Mouse (Mus musculus): Measurements from ENCODE around the gene Gm21095. TPM values are rescaled to one million over a fixed set of nuclear protein-coding genes. Genes with fewer than 3 reads are reported as not detected.
"Not testable (repeated sequence)": the region's sequence is repeated elsewhere in the genome, so short reads cannot be mapped to it uniquely, and the experiment has no call there.

The Gm21095 gene
- total RNA-seq (2021): not detected
- long read RNA-seq, experiment 1: 0 reads
- long read RNA-seq, experiment 2: 0 reads

DNA sequence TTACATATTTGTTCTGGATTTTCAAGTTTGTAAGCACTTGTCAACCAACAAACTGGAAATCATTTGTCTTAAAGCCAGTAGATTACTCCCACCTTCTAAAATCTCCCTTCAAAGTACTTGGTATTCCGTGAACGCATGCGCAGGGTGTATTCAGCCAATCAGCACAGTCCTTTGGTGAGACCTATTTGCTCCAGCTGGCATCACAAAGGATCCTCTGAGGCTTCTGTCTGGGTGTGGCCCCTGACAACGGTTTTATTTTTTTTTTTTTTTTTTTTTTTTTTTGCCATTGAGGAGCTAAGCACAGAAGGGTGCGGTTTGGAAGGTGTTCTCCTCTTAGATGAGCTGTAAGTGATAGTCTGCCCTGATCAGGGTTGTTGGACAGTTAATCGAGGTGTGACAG is at the start of gene Gm21095:
Gene Gm21095 (plus strand): TSS at position 301 of the 400 bp plus-strand sequence.
- DNase-seq (ENCODE audit: extremely low spot score in 1 of 2, low spot score in 2 of 2); H3K4me3 ChIP-seq; H3K27ac ChIP-seq; intact Hi-C loops (cut with DNase I): not testable (repeated sequence)
